Mouse (Mus musculus) G1E (cell line): ENCODE results near the gene Ptbp1. TPM values are rescaled to one million over a fixed set of nuclear protein-coding genes. Genes with fewer than 3 reads are reported as not detected.

Experiments
- ATAC-seq: 2 replicates; pipeline ENCODE4 v1.8.0; 2016; ENCODE audit warnings: mild to moderate bottlenecking; ENCODE audit not compliant: insufficient number of reproducible peaks, poor library complexity, low FRiP score, severe bottlenecking; ENCODE audit errors: extremely low read depth
- DNase-seq: peaks from one replicate; pipeline ENCODE4 v3.0.0; 2012; ENCODE audit warnings: low spot score
- H3K27me3 ChIP-seq: 2 replicates; pipeline ENCODE4 v1.6.1; 2012; ENCODE audit warnings: mild to moderate bottlenecking, low read length, inconsistent platforms; ENCODE audit not compliant: insufficient read depth
- H3K36me3 ChIP-seq: replicated peaks from 2 replicates; pipeline ENCODE3; 2012; ENCODE audit warnings: mild to moderate bottlenecking, inconsistent platforms
- H3K4me1 ChIP-seq: 2 replicates; pipeline ENCODE4 v1.6.1; 2012; ENCODE audit warnings: low read depth, low read length, inconsistent platforms, mixed read lengths; ENCODE audit not compliant: insufficient read depth
- H3K4me3 ChIP-seq: 2 replicates; pipeline ENCODE4 v1.5.1; 2012; ENCODE audit warnings: low read depth, mild to moderate bottlenecking, inconsistent platforms, low read length, moderate library complexity, mixed read lengths
- H3K9me3 ChIP-seq: replicated peaks from 2 replicates; pipeline ENCODE4 v1.6.1; 2012; ENCODE audit warnings: inconsistent platforms
- CTCF ChIP-seq: IDR thresholded peaks from 2 replicates; pipeline ENCODE4 v1.5.1; 2012; ENCODE audit warnings: low read depth, low read length, inconsistent platforms, mixed read lengths
- GATA1 ChIP-seq: IDR thresholded peaks from 2 replicates; pipeline ENCODE4 v1.6.1; 2012; ENCODE audit warnings: borderline replicate concordance, low read length, inconsistent platforms, mixed read lengths
- GATA2 ChIP-seq: IDR thresholded peaks from 2 replicates; pipeline ENCODE4 v1.6.1; 2012; ENCODE audit warnings: low read depth, low read length, inconsistent platforms, borderline replicate concordance
- POLR2AphosphoS5 ChIP-seq: IDR thresholded peaks from 2 replicates; pipeline ENCODE4 v1.6.1; 2012; ENCODE audit warnings: low read depth, low read length, inconsistent platforms; ENCODE audit not compliant: insufficient replicate concordance
- TAL1 ChIP-seq: conservative IDR thresholded peaks from 2 replicates; pipeline ENCODE4 v1.6.1; 2012; ENCODE audit warnings: low read depth, low read length, inconsistent platforms, mixed read lengths
- polyA plus RNA-seq: library from polyadenylated mRNA; stranded (reverse); fragments of >175 nt; gene quantifications from 2 replicates; pipeline ENCODE4 v1.2.3, GENCODE M21; 2012
- total RNA-seq, 2 experiments: library from RNA; stranded (forward) in 1 of 2; stranded (reverse) in 1 of 2; fragments of 200-1000 nt in 1 of 2; fragments of >200 nt in 1 of 2; fragmentation: Nextera tagmentation in 1 of 2; gene quantifications; 2 replicates each; pipeline ENCODE4 v1.2.3; 2014 to 2017

The Ptbp1 gene
- total and polyA plus RNA-seq, 3 experiments: 168 to 1,117 (median 333) TPM

- no peak for ATAC-seq
Measured at GRCm38 (mm10) chr10:79896814-79897213, 42.6 kb downstream of the Ptbp1 start.

GRCm38 (mm10) chr10:79897316-79898245 is 43.4 kb downstream of the Ptbp1 start:
- Histone ChIP-seq H3K4me3 (no peak overlapping the region), H3K36me3 (peaks cover 88% of the 10 kb centered on the region), H3K27me3 (no peaks in the 10 kb centered on the region; the same call in 1 of the 2 replicates), H3K4me1 (peaks cover 29% of the 10 kb centered on the region), H3K9me3 (no peaks in the 10 kb centered on the region)
- no peak for ATAC-seq
- no peak for DNase-seq
- TF ChIP-seq CTCF (no peak), GATA2 (no peak), GATA1 (no peak), TAL1 (no peak), POLR2AphosphoS5 (no peak)

More at GRCm38 (mm10) chr10:79896814-79897213, 42.6 kb downstream of the Ptbp1 start:
- Histone ChIP-seq H3K4me1 (peaks cover 32% of the 10 kb centered on the region), H3K4me3 (no peak overlapping the region), H3K27me3 (peaks cover 5% of the 10 kb centered on the region; the same call in 1 of the 2 replicates), H3K9me3 (no peaks in the 10 kb centered on the region), H3K36me3 (peaks cover 81% of the 10 kb centered on the region)
- DNase-seq: no peak
- no peak for TF ChIP-seq POLR2AphosphoS5
- no peak for TF ChIP-seq GATA1
- TF ChIP-seq CTCF: no peak
- TF ChIP-seq TAL1: no peak
- no peak for TF ChIP-seq GATA2

DNA sequence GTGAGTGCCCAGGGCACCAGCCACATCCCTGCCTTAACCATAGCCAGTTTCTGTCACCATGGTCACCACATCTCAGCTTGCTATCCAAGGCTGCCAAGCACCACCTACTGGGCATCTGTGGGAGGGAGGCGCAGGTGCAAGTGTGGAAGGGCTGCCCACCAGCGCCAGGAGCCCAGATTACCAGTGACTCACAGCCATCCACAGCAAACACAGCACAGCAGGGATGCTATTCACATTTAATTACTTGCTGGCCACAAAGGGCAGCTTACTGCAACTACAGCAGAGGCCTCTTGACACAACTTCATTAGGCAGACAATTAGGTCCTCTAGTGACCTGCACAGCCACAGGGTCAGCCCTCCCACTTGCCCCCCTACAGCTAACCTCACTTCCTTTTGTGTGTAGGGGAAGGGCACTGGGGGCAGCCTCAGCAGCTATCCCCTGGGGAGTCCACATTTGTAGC is 46.8 kb downstream of the Ptbp1 start:
- Histone ChIP-seq H3K36me3 (peaks cover 92% of the 10 kb centered on the region), H3K9me3 (no peaks in the 10 kb centered on the region), H3K27me3 (no peaks in the 10 kb centered on the region; the same call in 1 of the 2 replicates), H3K4me1 (peaks cover 29% of the 10 kb centered on the region), H3K4me3 (no peak overlapping the region)
- no peak for ATAC-seq
- DNase-seq: no peak
- TF ChIP-seq TAL1: no peak
- no peak for TF ChIP-seq GATA1
- no peak for TF ChIP-seq GATA2
- TF ChIP-seq POLR2AphosphoS5: no peak
- TF ChIP-seq CTCF: no peak

- H3K4me3 ChIP-seq: no peak overlapping the region
- H3K36me3 ChIP-seq: peaks cover 80% of the 10 kb centered on the region
- ATAC-seq (no peak), DNase-seq (no peak)
- no peaks in the 10 kb centered on the region for H3K9me3 ChIP-seq
- TF ChIP-seq GATA1: no peak
- no peak for TF ChIP-seq GATA2
- no peak for TF ChIP-seq TAL1
- TF ChIP-seq POLR2AphosphoS5: no peak
- TF ChIP-seq CTCF: no peak
- H3K4me1 ChIP-seq: peaks cover 39% of the 10 kb centered on the region
- H3K27me3 ChIP-seq: no peaks in the 10 kb centered on the region
Measured at GRCm38 (mm10) chr10:79906712-79907111, 52.5 kb downstream of the Ptbp1 start.

GRCm38 (mm10) chr10:79907415-79907814 is 53.2 kb downstream of the Ptbp1 start:
- ATAC-seq (no peak), DNase-seq (no peak)
- Histone ChIP-seq H3K27me3 (no peaks in the 10 kb centered on the region), H3K4me1 (peaks cover 45% of the 10 kb centered on the region), H3K4me3 (peak overlapping the region; percentile 15; the same call in 1 of the 2 replicates), H3K9me3 (no peaks in the 10 kb centered on the region), H3K36me3 (peaks cover 80% of the 10 kb centered on the region)
- TF ChIP-seq GATA2 (no peak), POLR2AphosphoS5 (no peak), GATA1 (no peak), TAL1 (no peak), CTCF (no peak)

DNA sequence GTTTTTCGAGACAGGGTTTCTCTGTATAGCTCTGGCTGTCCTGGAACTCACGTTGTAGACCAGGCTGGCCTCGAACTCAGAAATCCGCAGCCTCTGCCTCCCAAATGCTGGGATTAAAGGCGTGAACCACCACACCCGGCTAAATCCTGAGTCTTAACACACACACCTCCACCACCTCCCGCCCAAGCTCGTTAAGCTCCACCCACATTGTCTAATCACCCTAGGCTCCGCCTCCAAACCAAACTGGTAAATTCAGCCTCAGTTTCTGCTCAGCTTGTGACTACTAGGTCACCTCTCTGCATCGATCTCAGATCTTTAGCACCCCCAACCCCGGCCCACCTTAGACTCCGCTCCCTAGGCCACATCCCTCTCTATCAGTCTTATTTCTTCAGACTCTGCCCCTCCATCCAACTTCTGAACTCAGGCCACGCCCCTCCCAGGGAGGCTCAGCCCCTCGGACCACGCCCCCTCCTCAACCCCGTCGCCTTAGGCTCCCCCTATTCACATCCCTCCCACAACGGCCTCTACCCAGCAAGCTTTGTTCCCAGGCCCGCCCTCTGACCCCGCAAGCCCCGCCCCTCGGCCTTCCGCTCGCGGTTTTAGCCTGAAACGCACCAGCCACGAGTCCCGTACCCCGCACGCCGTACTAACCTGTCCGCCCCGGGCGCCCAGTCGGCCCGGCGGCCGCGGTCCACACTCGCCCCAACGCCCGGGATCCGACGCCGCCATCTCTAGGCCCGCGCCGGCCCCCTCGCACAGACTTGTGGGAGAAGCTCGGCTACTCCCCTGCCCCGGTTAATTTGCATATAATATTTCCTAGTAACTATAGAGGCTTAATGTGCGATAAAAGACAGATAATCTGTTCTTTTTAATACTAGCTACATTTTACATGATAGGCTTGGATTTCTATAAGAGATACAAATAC is 54.2 kb downstream of the Ptbp1 start, which contains the start of gene Med16:
Med16 (minus strand) TSS at position 757 of the 925 bp plus-strand sequence.
- peak; percentile 95 for ATAC-seq
- Histone ChIP-seq H3K4me3 (peak within 1 kb of the TSS; percentile 79), H3K27me3 (no peaks in the 10 kb centered on the region), H3K4me1 (peaks cover 51% of the 10 kb centered on the region), H3K9me3 (no peaks in the 10 kb centered on the region), H3K36me3 (peaks cover 80% of the 10 kb centered on the region)
- DNase-seq: peak; percentile 98
- TF ChIP-seq GATA2: no peak
- TF ChIP-seq GATA1: no peak
- no peak for TF ChIP-seq TAL1
- TF ChIP-seq POLR2AphosphoS5: no peak
- TF ChIP-seq CTCF: no peak
